ENCODE assay signal across 11 mouse cellular contexts in genomic region chr4:155739741-155740636, GRCm38 (mm10). TPM values are rescaled to one million over a fixed set of nuclear protein-coding genes. Genes with fewer than 3 reads are reported as not detected.
A peak's percentile ranks its signal among the peaks of the same experiment; 100 is the strongest.
DNase-seq lines count a peak whose midpoint lies in the region; ATAC-seq and TF ChIP-seq lines count a peak whose summit lies in the region.
"Had no signal": no experiment of that assay in that cellular context is flagged by ENCODE, and none has a peak within 500 bp of the region (broad histone marks: within the 10 kb centered on the region; RNA-seq: fewer than 3 reads in every experiment).

No protein-coding gene starts in this region.

- peak; percentile 38 for ATAC-seq in heart, embryonic 16.5 days (replicated peaks; ENCODE audit: extremely low read depth, insufficient read depth, low FRiP score)
- no peak for ATAC-seq in midbrain, embryonic 15.5 days (replicated peaks)
- ATAC-seq in cerebellum, adult (ENCODE audit: insufficient number of reproducible peaks, low FRiP score, low TSS enrichment) = peak; percentile 24; the same call in 1 of the 2 replicates
- ATAC-seq: inflammation-experienced regulatory T-cells, adult 6 months had no signal

- H3K4me2 ChIP-seq in heart, embryonic 16.5 days (ENCODE audit: low read depth, low read length) = no peak overlapping the region
- no peak overlapping the region for H3K4me2 ChIP-seq in midbrain, embryonic 15.5 days

- H3K4me3 ChIP-seq in heart, embryonic 16.5 days (ENCODE audit: low read length) = no peak overlapping the region
- H3K4me3 ChIP-seq in heart, embryonic 10.5 days = no peak overlapping the region
- H3K4me3 ChIP-seq in midbrain, embryonic 10.5 days = peak overlapping the region; percentile 21; the same call in 1 of the 2 replicates
- H3K4me3 ChIP-seq in midbrain, embryonic 15.5 days = no peak overlapping the region
- 0 out of 2 replicates have a peak overlapping the region, but pooled peaks have one; percentile 5 for H3K4me3 ChIP-seq in embryonic facial prominence, embryonic 10.5 days
- H3K4me3 ChIP-seq in lung, adult 2 months (replicated peaks; ENCODE audit: extremely low read depth, low read depth, low read length) = no peak overlapping the region

- peaks cover 20% of the 10 kb centered on the region for H3K36me3 ChIP-seq in heart, embryonic 16.5 days (ENCODE audit: control insufficient read depth, insufficient read depth)
- peaks cover 71% of the 10 kb centered on the region for H3K36me3 ChIP-seq in heart, embryonic 10.5 days
- H3K36me3 ChIP-seq in midbrain, embryonic 10.5 days = peaks cover 70% of the 10 kb centered on the region
- H3K36me3 ChIP-seq in midbrain, embryonic 15.5 days (replicated peaks) = peaks cover 45% of the 10 kb centered on the region
- peaks cover 84% of the 10 kb centered on the region for H3K36me3 ChIP-seq in embryonic facial prominence, embryonic 10.5 days (replicated peaks)

- H3K9ac ChIP-seq in heart, embryonic 16.5 days (ENCODE audit: low read length) = no peak overlapping the region
- H3K9ac ChIP-seq in midbrain, embryonic 15.5 days = no peak overlapping the region

- no peak overlapping the region for H3K27ac ChIP-seq in heart, embryonic 16.5 days (ENCODE audit: low read length)
- H3K27ac ChIP-seq in heart, embryonic 10.5 days = no peak overlapping the region
- H3K27ac ChIP-seq in midbrain, embryonic 10.5 days (replicated peaks) = no peak overlapping the region
- H3K27ac ChIP-seq in midbrain, embryonic 15.5 days = no peak overlapping the region
- H3K27ac ChIP-seq in embryonic facial prominence, embryonic 10.5 days (replicated peaks) = no peak overlapping the region

- no peak for DNase-seq in heart, embryonic 10.5 days (ENCODE audit: low spot score)
- no peak for DNase-seq in midbrain, embryonic 10.5 days (ENCODE audit: low spot score)
- DNase-seq in embryonic facial prominence, embryonic 10.5 days (ENCODE audit: low spot score) = no peak
- no peak for DNase-seq in Muller cell, postnatal 12 days (ENCODE audit: inconsistent ontology term)
- no peak for DNase-seq in lung, adult 2 months
- DNase-seq: gastrocnemius, postnatal 10 days; lung, postnatal 10 days had no signal

- 68% methylated on average over 37 of the region's 37 CpGs for WGBS in heart, embryonic 16.5 days
- 85% methylated on average over 37 of the region's 37 CpGs for WGBS in heart, embryonic 10.5 days
- 85% methylated on average over 37 of the region's 37 CpGs for WGBS in midbrain, embryonic 10.5 days
- 81% methylated on average over 37 of the region's 37 CpGs for WGBS in midbrain, embryonic 15.5 days
- WGBS in embryonic facial prominence, embryonic 10.5 days = 85% methylated on average over 37 of the region's 37 CpGs
- 86% methylated on average over 37 of the region's 37 CpGs for WGBS in lung, adult 2 months

- no peak for TF ChIP-seq CTCF in lung, adult 2 months (IDR thresholded peaks at IDR 0.05; ENCODE audit: insufficient read depth, low read length)

- no peak for TF ChIP-seq POLR2A in lung, adult 2 months (IDR thresholded peaks at IDR 0.05; ENCODE audit: borderline replicate concordance, extremely low read depth, low read depth, low read length)

- peaks cover 9% of the 10 kb centered on the region for H3K4me1 ChIP-seq in heart, embryonic 16.5 days (ENCODE audit: control insufficient read depth, insufficient read depth, low read length)
- H3K4me1 ChIP-seq in heart, embryonic 10.5 days = peaks cover 20% of the 10 kb centered on the region
- peaks cover 30% of the 10 kb centered on the region for H3K4me1 ChIP-seq in midbrain, embryonic 10.5 days
- peaks cover 32% of the 10 kb centered on the region for H3K4me1 ChIP-seq in midbrain, embryonic 15.5 days
- peaks cover 28% of the 10 kb centered on the region for H3K4me1 ChIP-seq in embryonic facial prominence, embryonic 10.5 days
- peaks cover 4% of the 10 kb centered on the region; the same call in 1 of the 2 replicates for H3K4me1 ChIP-seq in lung, adult 2 months (ENCODE audit: control insufficient read depth, insufficient read depth, low read length)

- H3K27me3 ChIP-seq in heart, embryonic 16.5 days (ENCODE audit: control insufficient read depth, insufficient read depth, low read length) = no peaks in the 10 kb centered on the region
- no peaks in the 10 kb centered on the region for H3K27me3 ChIP-seq in heart, embryonic 10.5 days (ENCODE audit: insufficient read depth, poor library complexity, severe bottlenecking)
- H3K27me3 ChIP-seq in midbrain, embryonic 10.5 days (ENCODE audit: low read depth, poor library complexity, severe bottlenecking) = no peaks in the 10 kb centered on the region
- H3K27me3 ChIP-seq in midbrain, embryonic 15.5 days (replicated peaks) = no peaks in the 10 kb centered on the region
- H3K27me3 ChIP-seq in embryonic facial prominence, embryonic 10.5 days (replicated peaks; ENCODE audit: low read depth, poor library complexity, severe bottlenecking) = no peaks in the 10 kb centered on the region

- H3K9me3 ChIP-seq in heart, embryonic 16.5 days (replicated peaks; ENCODE audit: control insufficient read depth, low read length) = no peaks in the 10 kb centered on the region
- no peaks in the 10 kb centered on the region for H3K9me3 ChIP-seq in heart, embryonic 10.5 days
- no peaks in the 10 kb centered on the region for H3K9me3 ChIP-seq in midbrain, embryonic 10.5 days (replicated peaks)
- no peaks in the 10 kb centered on the region for H3K9me3 ChIP-seq in midbrain, embryonic 15.5 days
- no peaks in the 10 kb centered on the region for H3K9me3 ChIP-seq in embryonic facial prominence, embryonic 10.5 days

RNA-seq across cellular contexts. Expression of gene Tmem240, which starts 5.4 kb away (rescaled TPM):
- 0.54 and 0.59 TPM in 2 replicates for polyA plus RNA-seq in heart, embryonic 16.5 days (2015; fragmentation: Nextera tagmentation; extraction: Ambion mirVana)
- polyA plus RNA-seq in heart, embryonic 10.5 days (2016; fragmentation: Nextera tagmentation; extraction: Ambion mirVana) = 0.38 and 0.54 TPM in 2 replicates
- 0.65 and 1.2 TPM in 2 replicates for polyA plus RNA-seq in midbrain, embryonic 10.5 days (2016; fragmentation: Nextera tagmentation; extraction: Ambion mirVana)
- polyA plus RNA-seq in midbrain, embryonic 15.5 days (2015; fragmentation: Nextera tagmentation; extraction: Ambion mirVana) = 24.8 and 24.9 TPM in 2 replicates
- 0.53 and 0.79 TPM in 2 replicates for polyA plus RNA-seq in embryonic facial prominence, embryonic 10.5 days (2016; fragmentation: Nextera tagmentation; extraction: Ambion mirVana)
- 1.6 and 1.8 TPM in 2 replicates for polyA plus RNA-seq in lung, adult 2 months (2012; rRNA removed)

RNA-seq across cellular contexts. Expression of gene Atad3a, which starts 20.9 kb away (rescaled TPM):
- polyA plus RNA-seq in heart, embryonic 16.5 days (2015; fragmentation: Nextera tagmentation; extraction: Ambion mirVana) = 123 TPM in 2 replicates
- 133 and 147 TPM in 2 replicates for polyA plus RNA-seq in heart, embryonic 10.5 days (2016; fragmentation: Nextera tagmentation; extraction: Ambion mirVana)
- 115 and 129 TPM in 2 replicates for polyA plus RNA-seq in midbrain, embryonic 10.5 days (2016; fragmentation: Nextera tagmentation; extraction: Ambion mirVana)
- 93.4 and 99.2 TPM in 2 replicates for polyA plus RNA-seq in midbrain, embryonic 15.5 days (2015; fragmentation: Nextera tagmentation; extraction: Ambion mirVana)
- 132 and 137 TPM in 2 replicates for polyA plus RNA-seq in embryonic facial prominence, embryonic 10.5 days (2016; fragmentation: Nextera tagmentation; extraction: Ambion mirVana)
- 44.5 and 48.4 TPM in 2 replicates for polyA plus RNA-seq in lung, adult 2 months (2012; rRNA removed)

RNA-seq across cellular contexts. Expression of gene Vwa1, which starts 34.5 kb away (rescaled TPM):
- 8.3 and 8.7 TPM in 2 replicates for polyA plus RNA-seq in heart, embryonic 16.5 days (2015; fragmentation: Nextera tagmentation; extraction: Ambion mirVana)
- polyA plus RNA-seq in heart, embryonic 10.5 days (2016; fragmentation: Nextera tagmentation; extraction: Ambion mirVana) = 2.1 and 3.1 TPM in 2 replicates
- polyA plus RNA-seq in midbrain, embryonic 10.5 days (2016; fragmentation: Nextera tagmentation; extraction: Ambion mirVana) = 12.2 and 13.1 TPM in 2 replicates
- 31.5 and 33.5 TPM in 2 replicates for polyA plus RNA-seq in midbrain, embryonic 15.5 days (2015; fragmentation: Nextera tagmentation; extraction: Ambion mirVana)
- polyA plus RNA-seq in embryonic facial prominence, embryonic 10.5 days (2016; fragmentation: Nextera tagmentation; extraction: Ambion mirVana) = 8.6 and 9.3 TPM in 2 replicates
- 9.2 and 11.8 TPM in 2 replicates for polyA plus RNA-seq in lung, adult 2 months (2012; rRNA removed)

RNA-seq across cellular contexts. Expression of gene Ssu72, which starts 35.4 kb away (rescaled TPM):
- 106 and 111 TPM in 2 replicates for polyA plus RNA-seq in heart, embryonic 16.5 days (2015; fragmentation: Nextera tagmentation; extraction: Ambion mirVana)
- 146 and 152 TPM in 2 replicates for polyA plus RNA-seq in heart, embryonic 10.5 days (2016; fragmentation: Nextera tagmentation; extraction: Ambion mirVana)
- polyA plus RNA-seq in midbrain, embryonic 10.5 days (2016; fragmentation: Nextera tagmentation; extraction: Ambion mirVana) = 167 and 169 TPM in 2 replicates
- polyA plus RNA-seq in midbrain, embryonic 15.5 days (2015; fragmentation: Nextera tagmentation; extraction: Ambion mirVana) = 151 and 155 TPM in 2 replicates
- polyA plus RNA-seq in embryonic facial prominence, embryonic 10.5 days (2016; fragmentation: Nextera tagmentation; extraction: Ambion mirVana) = 158 and 167 TPM in 2 replicates
- 103 and 128 TPM in 2 replicates for polyA plus RNA-seq in lung, adult 2 months (2012; rRNA removed)

RNA-seq across cellular contexts. Expression of gene Tmem88b, which starts 45.7 kb away (rescaled TPM):
- 1.4 and 1.8 TPM in 2 replicates for polyA plus RNA-seq in heart, embryonic 16.5 days (2015; fragmentation: Nextera tagmentation; extraction: Ambion mirVana)
- 2.1 and 4.7 TPM in 2 replicates for polyA plus RNA-seq in heart, embryonic 10.5 days (2016; fragmentation: Nextera tagmentation; extraction: Ambion mirVana)
- polyA plus RNA-seq in midbrain, embryonic 10.5 days (2016; fragmentation: Nextera tagmentation; extraction: Ambion mirVana) = 0.31 and 0.45 TPM in 2 replicates
- 0.93 and 1.2 TPM in 2 replicates for polyA plus RNA-seq in midbrain, embryonic 15.5 days (2015; fragmentation: Nextera tagmentation; extraction: Ambion mirVana)
- polyA plus RNA-seq in embryonic facial prominence, embryonic 10.5 days (2016; fragmentation: Nextera tagmentation; extraction: Ambion mirVana) = 0.59 and 0.61 TPM in 2 replicates
- polyA plus RNA-seq in lung, adult 2 months (2012; rRNA removed) = 0.38 and 0.52 TPM in 2 replicates
- polyA plus RNA-seq: inflammation-experienced regulatory T-cells, adult 6 months had no signal

Comparison
In these comparisons a context has a peak if more than half of its experiments do, and no peak if none do; other contexts are left out.
1. H3K4me3 ChIP-seq: peak in midbrain, embryonic 10.5 days (single experiment) and embryonic facial prominence, embryonic 10.5 days (single experiment); none in heart, embryonic 16.5 days (single experiment), heart, embryonic 10.5 days (single experiment), midbrain, embryonic 15.5 days (single experiment) and lung, adult 2 months (single experiment).